Mouse (Mus musculus) ES-CJ7 (cell line): ENCODE measurements at regions not wholly inside any gene's neighbourhood (a gene's known extent, or its start where the extent isn't known, plus 50 kb on each side); places are given as distances from the start of the nearest gene placed in this dataset.
A peak's percentile ranks its signal among the peaks of the same experiment; 100 is the strongest.

ENCODE experiments used
- DNase-seq: peaks from one replicate; pipeline ENCODE4 v3.0.0; 2011; ENCODE audit warnings: low read depth, low spot score

- DNase-seq = no peak
These were observed 78.6 kb downstream of the A830031A19Rik start for GRCm38 (mm10) chr11:23996250-23996649.

GRCm38 (mm10) chr11:23994160-23994559, 80.7 kb downstream of the A830031A19Rik start:
- DNase-seq = no peak

- no peak for DNase-seq
These were observed 87.1 kb downstream of the A830031A19Rik start for GRCm38 (mm10) chr11:23987532-23988450.

GRCm38 (mm10) chr11:23985231-23985630, 89.6 kb downstream of the A830031A19Rik start:
- no peak for DNase-seq

- DNase-seq = peak; percentile 82
These were observed 84.3 kb upstream of the Papolg start for GRCm38 (mm10) chr11:23979332-23979731.

GRCm38 (mm10) chr11:23978300-23978699, 83.2 kb upstream of the Papolg start:
- no peak for DNase-seq

GRCm38 (mm10) chr11:23977096-23977495, 82.0 kb upstream of the Papolg start:
- no peak for DNase-seq

GRCm38 (mm10) chr11:23954323-23954722, 59.3 kb upstream of the Papolg start:
- DNase-seq = no peak

GRCm38 (mm10) chr11:23945966-23946365, 50.9 kb upstream of the Papolg start:
- DNase-seq = no peak
